7 mouse cellular contexts compared by ENCODE assay signal in the genomic region with DNA sequence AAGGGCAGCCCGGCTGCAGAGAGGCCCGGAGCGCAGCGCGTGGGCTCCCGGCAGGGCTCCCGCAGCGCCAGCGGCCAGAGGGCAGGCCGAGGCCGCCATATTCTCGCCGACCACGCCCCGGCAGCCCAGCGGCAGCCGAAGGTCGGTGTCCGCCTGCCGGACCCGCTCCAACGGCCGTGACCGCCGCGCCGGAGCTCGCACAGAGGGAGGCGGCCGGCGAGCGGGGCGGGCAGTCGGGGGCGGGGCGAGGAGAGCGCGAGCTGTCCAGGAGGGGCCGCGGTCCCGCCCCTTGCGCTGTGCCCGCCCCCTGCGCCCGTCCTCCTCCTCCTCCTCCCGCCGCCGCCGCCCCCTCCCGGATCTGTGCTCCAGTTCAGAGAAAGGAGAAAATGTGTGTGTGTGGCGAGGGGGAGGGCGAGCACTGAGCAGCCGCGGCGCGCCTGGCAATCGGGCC. TPM values are rescaled to one million over a fixed set of nuclear protein-coding genes. Genes with fewer than 3 reads are reported as not detected.
DNase-seq lines count a peak whose midpoint lies in the region; ATAC-seq lines count a peak whose summit lies in the region.

No protein-coding gene starts in this region.

- H3K27ac ChIP-seq in embryonic facial prominence, embryonic 10.5 days (replicated peaks), result peak overlapping the region; percentile 99
- H3K27ac ChIP-seq in limb, embryonic 12.5 days, result peak overlapping the region; percentile 98
- H3K27ac ChIP-seq in midbrain, embryonic 14.5 days (replicated peaks; ENCODE audit: low read depth, low read length), result peak overlapping the region; percentile 99

- under 1% methylated on average over 48 of the region's 57 CpGs for WGBS in embryonic facial prominence, embryonic 10.5 days
- under 1% methylated on average over 27 of the region's 57 CpGs for WGBS in limb, embryonic 12.5 days
- under 1% methylated on average over 51 of the region's 57 CpGs for WGBS in midbrain, embryonic 14.5 days

- peak overlapping the region; percentile 85 for H3K4me3 ChIP-seq in embryonic facial prominence, embryonic 10.5 days
- H3K4me3 ChIP-seq in limb, embryonic 12.5 days (replicated peaks), result peak overlapping the region; percentile 95
- H3K4me3 ChIP-seq in midbrain, embryonic 14.5 days (replicated peaks; ENCODE audit: low read depth, low read length), result peak overlapping the region; percentile 86

- no peaks in the 10 kb centered on the region for H3K9me3 ChIP-seq in embryonic facial prominence, embryonic 10.5 days
- no peaks in the 10 kb centered on the region for H3K9me3 ChIP-seq in limb, embryonic 12.5 days
- no peaks in the 10 kb centered on the region for H3K9me3 ChIP-seq in midbrain, embryonic 14.5 days (ENCODE audit: control insufficient read depth, low read length)

- peaks cover 36% of the 10 kb centered on the region for H3K4me1 ChIP-seq in embryonic facial prominence, embryonic 10.5 days
- peaks cover 27% of the 10 kb centered on the region for H3K4me1 ChIP-seq in limb, embryonic 12.5 days (replicated peaks)
- peaks cover 22% of the 10 kb centered on the region for H3K4me1 ChIP-seq in midbrain, embryonic 14.5 days (ENCODE audit: control insufficient read depth, insufficient read depth, low read length)

- no peaks in the 10 kb centered on the region for H3K27me3 ChIP-seq in embryonic facial prominence, embryonic 10.5 days (replicated peaks; ENCODE audit: low read depth, poor library complexity, severe bottlenecking)
- H3K27me3 ChIP-seq in limb, embryonic 12.5 days, result no peaks in the 10 kb centered on the region
- H3K27me3 ChIP-seq in midbrain, embryonic 14.5 days (ENCODE audit: control insufficient read depth, insufficient read depth, low read length), result no peaks in the 10 kb centered on the region

- peak; percentile 97 for DNase-seq in adrenal gland, postnatal 14 days
- peak; percentile 97 for DNase-seq in embryonic facial prominence, embryonic 10.5 days (ENCODE audit: low spot score)
- DNase-seq in heart, adult 11 months, result peak; percentile 99
- DNase-seq in kidney, adult 18-20 months, result peak; percentile 91
- peak; percentile 93 for DNase-seq in midbrain, embryonic 14.5 days
- peak; percentile 87 to 89 for DNase-seq in spleen, adult 18-20 months

- H3K9ac ChIP-seq in limb, embryonic 12.5 days (replicated peaks), result peak overlapping the region; percentile 97
- peak overlapping the region; percentile 98 for H3K9ac ChIP-seq in midbrain, embryonic 14.5 days (replicated peaks; ENCODE audit: low read length)

- peak; percentile 90 for ATAC-seq in limb, embryonic 12.5 days (ENCODE audit: insufficient number of reproducible peaks, insufficient read depth, low FRiP score, low TSS enrichment, low read depth)
- peak; percentile 93 for ATAC-seq in midbrain, embryonic 14.5 days (ENCODE audit: low FRiP score, low TSS enrichment)

- no peaks in the 10 kb centered on the region for H3K36me3 ChIP-seq in embryonic facial prominence, embryonic 10.5 days (replicated peaks)
- H3K36me3 ChIP-seq in limb, embryonic 12.5 days, result no peaks in the 10 kb centered on the region
- H3K36me3 ChIP-seq in midbrain, embryonic 14.5 days (ENCODE audit: control insufficient read depth, insufficient read depth, low read length), result no peaks in the 10 kb centered on the region

- peak overlapping the region; percentile 73 for H3K4me2 ChIP-seq in limb, embryonic 12.5 days
- peak overlapping the region; percentile 84 for H3K4me2 ChIP-seq in midbrain, embryonic 14.5 days (ENCODE audit: low read length)

RNA-seq across cellular contexts. Expression of gene Gnaq, which starts 0.3 kb away (rescaled TPM):
- 57.7 and 62.5 TPM in 2 replicates for total RNA-seq in adrenal gland, postnatal 14 days (2021)
- polyA plus RNA-seq in embryonic facial prominence, embryonic 10.5 days (2016; fragmentation: Nextera tagmentation; extraction: Ambion mirVana), result 20.2 and 21.4 TPM in 2 replicates
- polyA plus RNA-seq in limb, embryonic 12.5 days (2016; fragmentation: Nextera tagmentation; extraction: Ambion mirVana), result 23.8 and 25.9 TPM in 2 replicates
- polyA plus RNA-seq in midbrain, embryonic 14.5 days (2014; fragmentation: Nextera tagmentation; extraction: Ambion mirVana), result 52.7 and 86.7 TPM in 2 replicates

Comparison
In these comparisons a context has a peak if more than half of its experiments do, and no peak if none do; other contexts are left out.
1. Peak in every context shown above with its lines: DNase-seq, ATAC-seq, H3K4me3 ChIP-seq and H3K27ac ChIP-seq.